Mouse (Mus musculus): ENCODE data around the gene Slc46a1.

Gene Slc46a1

DNA sequence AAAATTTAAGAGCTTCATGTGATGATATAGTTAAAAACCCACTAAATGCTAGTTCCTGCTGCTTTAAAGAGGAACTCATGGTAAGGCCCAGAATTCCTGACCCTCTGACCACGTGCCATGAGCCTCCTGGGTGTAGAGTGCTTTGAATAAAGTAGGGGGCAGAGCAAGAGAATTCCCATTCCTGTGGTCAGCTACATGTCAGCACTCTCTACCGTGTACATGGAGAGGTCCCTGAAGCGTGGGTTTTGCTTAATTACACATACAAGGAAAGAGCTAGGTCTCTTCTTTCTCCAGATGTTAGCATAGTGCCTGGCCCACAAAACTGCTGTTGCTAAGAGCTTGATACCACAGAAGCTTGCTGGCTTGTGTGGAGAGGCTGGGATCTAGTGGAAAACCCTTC is 39.9 kb downstream of the Slc46a1 start:
- no peak for DNase-seq

- no peak for DNase-seq
Measured at GRCm38 (mm10) chr11:78509148-78509547, 43.7 kb downstream of the Slc46a1 start.

DNA sequence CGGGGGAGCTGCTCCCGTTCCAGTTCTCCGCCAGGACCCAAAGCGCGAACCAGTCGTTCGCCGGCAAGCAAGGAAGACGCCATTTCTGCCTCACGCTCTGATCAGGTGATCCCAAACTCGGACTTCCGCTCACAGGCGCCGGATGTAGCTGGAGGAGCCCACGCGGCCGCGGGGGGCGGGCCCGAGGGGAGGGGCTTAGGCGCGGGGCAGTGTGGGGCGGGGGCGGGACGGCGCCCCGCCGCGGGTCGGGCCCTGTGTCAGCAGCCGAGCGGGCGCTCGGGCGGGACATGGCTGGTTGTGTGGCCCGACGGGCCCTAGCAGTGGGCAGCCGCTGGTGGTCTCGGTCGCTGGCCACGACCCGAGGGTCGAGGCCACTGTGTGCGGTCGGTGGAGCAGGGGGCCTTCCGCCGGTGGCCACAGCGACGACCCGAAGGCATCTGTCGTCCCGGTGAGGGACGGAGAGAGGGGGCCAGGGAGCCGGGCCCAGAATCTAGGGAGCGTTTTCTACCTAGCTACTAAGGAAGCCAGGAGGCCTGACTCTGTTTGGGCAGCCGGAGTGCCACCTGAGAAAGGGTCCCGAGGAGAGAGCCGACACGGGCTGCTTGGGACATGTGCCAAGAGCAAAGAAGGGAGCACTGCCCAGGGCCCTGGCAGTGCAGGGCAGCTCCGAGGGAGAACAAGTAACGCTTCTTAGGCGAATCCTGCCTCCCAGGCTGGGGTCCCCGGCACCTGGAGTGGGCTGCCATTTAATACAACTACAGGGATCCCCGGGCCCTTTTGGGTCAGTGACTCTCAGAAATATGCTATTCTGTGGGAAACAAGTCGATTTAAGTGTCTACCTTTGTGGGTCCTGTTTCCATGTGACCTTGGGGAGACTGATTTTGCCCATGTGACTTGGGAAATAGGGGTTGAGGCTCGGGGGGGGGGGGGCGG is 46.8 kb downstream of the Slc46a1 start, which contains the start of the genes Tmem199 and Poldip2:
Tmem199 (minus strand) TSS at position 148 of the 933 bp plus-strand sequence.
Poldip2 (plus strand) TSS at position 169 of the 933 bp plus-strand sequence.
- peak; percentile 94 for DNase-seq

DNA sequence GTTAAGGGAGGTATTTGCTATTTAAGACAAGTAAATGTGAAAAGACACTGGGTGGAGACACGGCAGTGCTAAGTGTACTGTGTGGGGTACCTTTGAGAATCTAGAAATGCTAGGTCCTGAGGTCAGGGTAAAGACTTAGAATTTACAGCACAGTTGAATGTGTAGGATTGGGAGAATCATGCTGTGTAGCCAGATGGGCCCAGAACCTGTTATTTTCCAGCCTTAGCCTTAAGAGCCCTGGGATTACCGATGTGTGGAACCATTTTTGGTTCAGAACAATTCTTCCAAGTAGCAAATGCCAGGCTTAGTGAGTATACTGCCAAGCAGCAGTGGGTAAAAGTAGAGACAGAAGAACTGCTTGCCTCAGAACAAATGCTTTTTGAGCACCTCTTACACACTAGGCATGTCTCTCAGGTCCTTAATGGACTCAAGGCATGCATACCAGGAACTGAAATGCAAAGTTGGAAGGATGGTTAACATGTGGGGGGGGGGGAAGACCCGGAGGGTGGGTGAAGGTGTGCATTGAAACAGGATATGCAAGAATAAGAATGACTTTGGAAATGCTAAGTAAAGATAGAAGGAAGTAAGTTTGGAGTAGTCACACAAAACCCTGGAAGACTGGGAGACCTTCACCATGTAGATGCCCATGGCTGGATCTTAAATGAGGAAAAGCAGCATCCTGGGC is 47.8 kb downstream of the Slc46a1 start:
- no peak for DNase-seq

GRCm38 (mm10) chr11:78515549-78516325 is 50.2 kb downstream of the Slc46a1 start:
- no peak for DNase-seq

- no peak for DNase-seq
Measured at GRCm38 (mm10) chr11:78518931-78519330, 53.4 kb downstream of the Slc46a1 start.

Data from lung, postnatal 36 days (tissue).